Comparison of ENCODE assay signal across 8 mouse cellular contexts in genomic region chr17:45723732-45724573, GRCm38 (mm10). TPM values are rescaled to one million over a fixed set of nuclear protein-coding genes. Genes with fewer than 3 reads are reported as not detected.
DNase-seq lines count a peak whose midpoint lies in the region; ATAC-seq and TF ChIP-seq lines count a peak whose summit lies in the region.

No protein-coding gene starts in this region.

- H3K4me1 ChIP-seq in embryonic facial prominence, embryonic 12.5 days = 0 out of 2 replicates have a peak, but pooled peaks cover 8% of the 10 kb centered on the region
- peaks cover 18% of the 10 kb centered on the region for H3K4me1 ChIP-seq in heart, embryonic 11.5 days (ENCODE audit: control insufficient read depth, insufficient read depth, low read length)
- peaks cover 17% of the 10 kb centered on the region for H3K4me1 ChIP-seq in kidney, embryonic 15.5 days
- peaks cover 12 to 18% of the 10 kb centered on the region in 2 experiments for H3K4me1 ChIP-seq in liver, embryonic 14.5 days (replicated peaks; ENCODE audit: control insufficient read depth in 2 of 2, insufficient read depth in 2 of 2, low read length in 1 of 2)
- peaks cover 6% of the 10 kb centered on the region for H3K4me1 ChIP-seq in neural tube, embryonic 11.5 days (ENCODE audit: control insufficient read depth, insufficient read depth, low read length)
- no peaks in the 10 kb centered on the region for H3K4me1 ChIP-seq in stomach, postnatal 0 days (replicated peaks; ENCODE audit: control insufficient read depth, insufficient read depth)

- 4% methylated on average over 25 of the region's 25 CpGs for WGBS in embryonic facial prominence, embryonic 12.5 days
- WGBS in heart, embryonic 11.5 days (ENCODE audit: insufficient replicate concordance) = 6% methylated on average over 25 of the region's 25 CpGs
- WGBS in kidney, embryonic 15.5 days = 3% methylated on average over 25 of the region's 25 CpGs
- 8% methylated on average over 25 of the region's 25 CpGs for WGBS in liver, embryonic 14.5 days (ENCODE audit: insufficient replicate concordance)
- WGBS in neural tube, embryonic 11.5 days = 6% methylated on average over 25 of the region's 25 CpGs
- 4% methylated on average over 25 of the region's 25 CpGs for WGBS in stomach, postnatal 0 days

- H3K36me3 ChIP-seq in embryonic facial prominence, embryonic 12.5 days = no peaks in the 10 kb centered on the region
- H3K36me3 ChIP-seq in heart, embryonic 11.5 days (ENCODE audit: control insufficient read depth, insufficient read depth, low read length) = no peaks in the 10 kb centered on the region
- no peaks in the 10 kb centered on the region for H3K36me3 ChIP-seq in kidney, embryonic 15.5 days
- no peaks in the 10 kb centered on the region for H3K36me3 ChIP-seq in liver, embryonic 14.5 days (replicated peaks; ENCODE audit: control insufficient read depth, insufficient read depth, low read depth)
- no peaks in the 10 kb centered on the region for H3K36me3 ChIP-seq in neural tube, embryonic 11.5 days (ENCODE audit: control insufficient read depth, insufficient read depth, low read length)
- H3K36me3 ChIP-seq in stomach, postnatal 0 days (ENCODE audit: control insufficient read depth, insufficient read depth, low read length) = no peaks in the 10 kb centered on the region

- H3K4me3 ChIP-seq in embryonic facial prominence, embryonic 12.5 days = peak overlapping the region; percentile 49
- H3K4me3 ChIP-seq in heart, embryonic 11.5 days (ENCODE audit: low read depth, low read length) = peak overlapping the region; percentile 50
- peak overlapping the region; percentile 49 for H3K4me3 ChIP-seq in kidney, embryonic 15.5 days (replicated peaks)
- H3K4me3 ChIP-seq in liver, embryonic 14.5 days (ENCODE audit: insufficient read depth in 1 of 2, low read depth in 2 of 2, low read length in 2 of 2) = peak overlapping the region; percentile 51 to 69
- peak overlapping the region; percentile 55 for H3K4me3 ChIP-seq in neural tube, embryonic 11.5 days (ENCODE audit: low read depth, low read length)
- H3K4me3 ChIP-seq in stomach, postnatal 0 days (ENCODE audit: low read depth, low read length) = peak overlapping the region; percentile 45

- no peaks in the 10 kb centered on the region for H3K27me3 ChIP-seq in embryonic facial prominence, embryonic 12.5 days
- no peaks in the 10 kb centered on the region for H3K27me3 ChIP-seq in heart, embryonic 11.5 days (ENCODE audit: control insufficient read depth, insufficient read depth, low read length)
- no peaks in the 10 kb centered on the region for H3K27me3 ChIP-seq in kidney, embryonic 15.5 days
- H3K27me3 ChIP-seq in liver, embryonic 14.5 days (ENCODE audit: control insufficient read depth, insufficient read depth, low read length) = no peaks in the 10 kb centered on the region; the same call in 1 of the 2 replicates
- no peaks in the 10 kb centered on the region for H3K27me3 ChIP-seq in neural tube, embryonic 11.5 days (ENCODE audit: control insufficient read depth, insufficient read depth, low read length)
- no peaks in the 10 kb centered on the region for H3K27me3 ChIP-seq in stomach, postnatal 0 days (ENCODE audit: control insufficient read depth, insufficient read depth, low read length)

- DNase-seq in CD4-positive helper T cell, adult 2 months (ENCODE audit: low read depth, low spot score) = peak; percentile 58
- peak; percentile 58 to 63 for DNase-seq in adrenal gland, postnatal 4 days (ENCODE audit: low spot score in 2 of 2)
- DNase-seq in liver, embryonic 14.5 days (ENCODE audit: low read depth in 3 of 3, low spot score in 3 of 3) = peak in 1 of 3 experiments; percentile 53
- peak; percentile 91 for DNase-seq in neural tube, embryonic 11.5 days (ENCODE audit: low spot score)
- DNase-seq in stomach, postnatal 0 days (ENCODE audit: low spot score) = peak; percentile 92

- H3K27ac ChIP-seq in embryonic facial prominence, embryonic 12.5 days = peak overlapping the region; percentile 88
- peak overlapping the region; percentile 42; the same call in 1 of the 2 replicates for H3K27ac ChIP-seq in heart, embryonic 11.5 days (ENCODE audit: low read depth, low read length)
- peak overlapping the region; percentile 23; the same call in 1 of the 2 replicates for H3K27ac ChIP-seq in kidney, embryonic 15.5 days
- no peak overlapping the region for H3K27ac ChIP-seq in liver, embryonic 14.5 days
- peak overlapping the region; percentile 75 for H3K27ac ChIP-seq in neural tube, embryonic 11.5 days (ENCODE audit: low read depth, low read length)
- peak overlapping the region; percentile 82 for H3K27ac ChIP-seq in stomach, postnatal 0 days (replicated peaks)

- TF ChIP-seq CTCF in liver, embryonic 14.5 days (IDR thresholded peaks at IDR 0.05; ENCODE audit: low read depth) = peak; percentile 99
- TF ChIP-seq CTCF in stomach, postnatal 0 days (IDR thresholded peaks at IDR 0.05; ENCODE audit: low read depth) = peak; percentile 99

- H3K9ac ChIP-seq in embryonic facial prominence, embryonic 12.5 days = peak overlapping the region; percentile 73
- H3K9ac ChIP-seq in heart, embryonic 11.5 days (ENCODE audit: low read depth, low read length) = peak overlapping the region; percentile 85
- H3K9ac ChIP-seq in kidney, embryonic 15.5 days = peak overlapping the region; percentile 55
- H3K9ac ChIP-seq in liver, embryonic 14.5 days (replicated peaks) = peak overlapping the region; percentile 59
- peak overlapping the region; percentile 92 for H3K9ac ChIP-seq in neural tube, embryonic 11.5 days (ENCODE audit: low read length)
- H3K9ac ChIP-seq in stomach, postnatal 0 days (ENCODE audit: low read length) = peak overlapping the region; percentile 68

- ATAC-seq in embryonic facial prominence, embryonic 12.5 days (ENCODE audit: insufficient number of reproducible peaks, insufficient read depth, low FRiP score, low TSS enrichment) = peak; percentile 19; the same call in 1 of the 2 replicates
- ATAC-seq in heart, embryonic 11.5 days (replicated peaks; ENCODE audit: insufficient number of reproducible peaks, low FRiP score, low TSS enrichment) = no peak
- ATAC-seq in kidney, embryonic 15.5 days (replicated peaks; ENCODE audit: low FRiP score) = no peak
- peak; percentile 31; the same call in 1 of the 2 replicates for ATAC-seq in liver, embryonic 14.5 days (ENCODE audit: insufficient read depth)
- peak; percentile 71 for ATAC-seq in neural tube, embryonic 11.5 days (ENCODE audit: insufficient read depth, low FRiP score, low TSS enrichment)
- ATAC-seq in stomach, postnatal 0 days (ENCODE audit: low FRiP score, low TSS enrichment) = 0 out of 2 replicates have a peak, but pooled peaks have one; percentile 48

- no peak for TF ChIP-seq EP300 in liver, embryonic 14.5 days (IDR thresholded peaks at IDR 0.05; ENCODE audit: low read depth)
- no peak for TF ChIP-seq EP300 in stomach, postnatal 0 days (optimal IDR thresholded peaks at IDR 0.05)

- peak overlapping the region; percentile 61 for H3K4me2 ChIP-seq in embryonic facial prominence, embryonic 12.5 days (replicated peaks)
- H3K4me2 ChIP-seq in heart, embryonic 11.5 days = peak overlapping the region; percentile 72
- peak overlapping the region; percentile 68 for H3K4me2 ChIP-seq in kidney, embryonic 15.5 days
- peak overlapping the region; percentile 74 for H3K4me2 ChIP-seq in liver, embryonic 14.5 days (ENCODE audit: low read depth)
- H3K4me2 ChIP-seq in neural tube, embryonic 11.5 days (ENCODE audit: low read depth) = peak overlapping the region; percentile 68
- H3K4me2 ChIP-seq in stomach, postnatal 0 days (replicated peaks; ENCODE audit: low read depth) = peak overlapping the region; percentile 70

- no peaks in the 10 kb centered on the region for H3K9me3 ChIP-seq in embryonic facial prominence, embryonic 12.5 days
- H3K9me3 ChIP-seq in heart, embryonic 11.5 days (replicated peaks; ENCODE audit: control insufficient read depth, low read length) = no peaks in the 10 kb centered on the region
- H3K9me3 ChIP-seq in kidney, embryonic 15.5 days (replicated peaks) = no peaks in the 10 kb centered on the region
- H3K9me3 ChIP-seq in liver, embryonic 14.5 days (ENCODE audit: control insufficient read depth, low read length) = no peaks in the 10 kb centered on the region
- no peaks in the 10 kb centered on the region for H3K9me3 ChIP-seq in neural tube, embryonic 11.5 days (ENCODE audit: control insufficient read depth, low read length)
- H3K9me3 ChIP-seq in stomach, postnatal 0 days (ENCODE audit: control insufficient read depth, low read length) = no peaks in the 10 kb centered on the region

RNA-seq across cellular contexts. Expression of gene 1600014C23Rik, which starts 9.7 kb away (rescaled TPM):
- not detected for total RNA-seq in adrenal gland, postnatal 4 days (2021)
- polyA plus RNA-seq in embryonic facial prominence, embryonic 12.5 days (2016; fragmentation: Nextera tagmentation; extraction: Ambion mirVana) = 0.47 TPM in 1 of 2 replicates, not detected in the other
- 0.48 and 0.80 TPM in 2 replicates for polyA plus RNA-seq in heart, embryonic 11.5 days (2014; fragmentation: Nextera tagmentation; extraction: Ambion mirVana)
- polyA plus RNA-seq in kidney, embryonic 15.5 days (2015; fragmentation: Nextera tagmentation; extraction: Ambion mirVana) = 0.68 TPM in 1 of 2 replicates, not detected in the other
- not detected in 2 replicates for polyA plus RNA-seq in liver, embryonic 14.5 days (2012; rRNA removed)
- not detected in 2 replicates for polyA plus RNA-seq in liver, embryonic 14.5 days (2014; fragmentation: Nextera tagmentation; extraction: Ambion mirVana)
- not detected in 2 replicates for polyA plus RNA-seq in neural tube, embryonic 11.5 days (2014; fragmentation: Nextera tagmentation; extraction: Ambion mirVana)
- polyA plus RNA-seq in stomach, postnatal 0 days (2015; fragmentation: Nextera tagmentation; extraction: Ambion mirVana) = not detected in 2 replicates

RNA-seq across cellular contexts. Expression of gene Tmem63b, which starts 37.2 kb away (rescaled TPM):
- total RNA-seq in adrenal gland, postnatal 4 days (2021) = 10 to 100 TPM; 49.5 to 57.6 TPM
- polyA plus RNA-seq in embryonic facial prominence, embryonic 12.5 days (2016; fragmentation: Nextera tagmentation; extraction: Ambion mirVana) = 43.1 and 45.4 TPM in 2 replicates
- 27.6 and 29.8 TPM in 2 replicates for polyA plus RNA-seq in heart, embryonic 11.5 days (2014; fragmentation: Nextera tagmentation; extraction: Ambion mirVana)
- 35.3 and 39.4 TPM in 2 replicates for polyA plus RNA-seq in kidney, embryonic 15.5 days (2015; fragmentation: Nextera tagmentation; extraction: Ambion mirVana)
- polyA plus RNA-seq in liver, embryonic 14.5 days (2012; rRNA removed) = 10.4 and 11.0 TPM in 2 replicates
- polyA plus RNA-seq in liver, embryonic 14.5 days (2014; fragmentation: Nextera tagmentation; extraction: Ambion mirVana) = 4.1 and 5.4 TPM in 2 replicates
- polyA plus RNA-seq in neural tube, embryonic 11.5 days (2014; fragmentation: Nextera tagmentation; extraction: Ambion mirVana) = 48.7 and 55.2 TPM in 2 replicates
- 40.9 and 45.0 TPM in 2 replicates for polyA plus RNA-seq in stomach, postnatal 0 days (2015; fragmentation: Nextera tagmentation; extraction: Ambion mirVana)

RNA-seq across cellular contexts. Expression of gene Mrpl14, which starts 37.8 kb away (rescaled TPM):
- total RNA-seq in adrenal gland, postnatal 4 days (2021) = 100 to 1,000 TPM in 1 of 2 experiments, 10 to 100 TPM in 1; 95.6 to 103 TPM
- 137 and 153 TPM in 2 replicates for polyA plus RNA-seq in embryonic facial prominence, embryonic 12.5 days (2016; fragmentation: Nextera tagmentation; extraction: Ambion mirVana)
- 131 and 135 TPM in 2 replicates for polyA plus RNA-seq in heart, embryonic 11.5 days (2014; fragmentation: Nextera tagmentation; extraction: Ambion mirVana)
- polyA plus RNA-seq in kidney, embryonic 15.5 days (2015; fragmentation: Nextera tagmentation; extraction: Ambion mirVana) = 144 and 152 TPM in 2 replicates
- polyA plus RNA-seq in liver, embryonic 14.5 days (2012; rRNA removed) = 60.8 and 82.6 TPM in 2 replicates
- 142 and 148 TPM in 2 replicates for polyA plus RNA-seq in liver, embryonic 14.5 days (2014; fragmentation: Nextera tagmentation; extraction: Ambion mirVana)
- 102 and 108 TPM in 2 replicates for polyA plus RNA-seq in neural tube, embryonic 11.5 days (2014; fragmentation: Nextera tagmentation; extraction: Ambion mirVana)
- 163 TPM in 2 replicates for polyA plus RNA-seq in stomach, postnatal 0 days (2015; fragmentation: Nextera tagmentation; extraction: Ambion mirVana)

Comparison
In these comparisons a context has a peak if more than half of its experiments do, and no peak if none do; other contexts are left out.
1. ATAC-seq: peak in embryonic facial prominence, embryonic 12.5 days (single experiment), liver, embryonic 14.5 days (single experiment), neural tube, embryonic 11.5 days (single experiment) and stomach, postnatal 0 days (single experiment); none in heart, embryonic 11.5 days (single experiment) and kidney, embryonic 15.5 days (single experiment).
2. Peak in every context shown above with its lines, with median percentiles within 50 percentile points of each other: H3K4me2 ChIP-seq, H3K4me3 ChIP-seq and H3K9ac ChIP-seq.